Mouse (Mus musculus): ENCODE results near the gene Zswim1.

DNA sequence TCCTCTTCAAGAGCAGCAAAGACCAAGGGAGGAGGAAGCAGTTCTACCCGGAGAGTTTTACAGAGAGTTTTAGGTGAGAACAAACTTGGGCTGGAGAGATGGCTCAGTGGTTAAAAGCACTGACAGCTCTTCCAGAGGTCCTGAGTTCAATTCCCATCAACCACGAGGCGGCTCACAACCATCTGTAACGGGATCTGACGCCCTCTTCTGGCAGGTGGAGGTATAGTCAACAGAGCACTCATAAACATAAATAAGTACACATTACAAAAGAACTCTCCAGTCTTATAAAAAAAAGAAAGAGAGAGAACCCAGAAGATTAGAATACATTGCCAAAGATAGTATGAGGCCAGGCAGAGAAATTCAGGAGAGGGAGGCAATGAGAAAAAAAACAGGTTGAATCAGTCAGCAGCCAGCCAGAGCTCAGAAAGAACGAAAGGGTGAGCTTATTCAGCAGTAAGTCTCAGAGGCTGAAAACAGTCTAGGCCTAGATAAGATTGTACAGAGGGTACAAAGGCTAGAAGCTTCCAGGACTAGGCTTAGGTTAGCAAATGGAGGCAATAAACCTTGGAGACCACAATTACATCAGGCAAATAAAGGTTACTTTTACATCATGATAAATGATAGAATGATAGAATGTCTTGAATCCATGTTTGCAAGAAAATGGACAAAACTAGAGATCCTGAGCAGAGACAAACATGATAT, 49.3 kb downstream of the Zswim1 start:
- TF ChIP-seq ZNF384 (IDR thresholded peaks at IDR 0.05; ENCODE audit: low read depth, low read length) (no peak), CHD2 (IDR thresholded peaks at IDR 0.05; ENCODE audit: low read depth, low read length) (no peak), MAFK (IDR thresholded peaks at IDR 0.05; ENCODE audit: insufficient read depth, low read depth, low read length) (no peak), HCFC1 (IDR thresholded peaks at IDR 0.05; ENCODE audit: borderline replicate concordance, insufficient read depth, low read length) (no peak)

Measured in ES-E14 (cell line).